Mouse (Mus musculus) midbrain, embryonic 16.5 days (tissue): ENCODE measurements around the gene Grpel1. TPM values are rescaled to one million over a fixed set of nuclear protein-coding genes. Genes with fewer than 3 reads are reported as not detected.
A peak's percentile ranks its signal among the peaks of the same experiment; 100 is the strongest.

Source experiments
- ATAC-seq: fragments of 200-750 bp; cut with Nextera tagmentation; 2 replicates; pipeline ENCODE4 v1.8.0; 2017; ENCODE audit warnings: moderate TSS enrichment
- H3K27ac ChIP-seq: fragments of 300-500 bp; sonication (generic); 2 replicates; pipeline ENCODE4 v1.5.1; 2014; ENCODE audit warnings: mild to moderate bottlenecking, low read length, mixed read lengths
- H3K27me3 ChIP-seq: fragments of 300-500 bp; sonication (generic); 2 replicates; pipeline ENCODE4 v1.6.1; 2014; ENCODE audit warnings: low read depth, low read length, mixed read lengths; ENCODE audit not compliant: control insufficient read depth, insufficient read depth
- H3K36me3 ChIP-seq: fragments of 300-500 bp; sonication (generic); 2 replicates; pipeline ENCODE4 v1.6.1; 2014; ENCODE audit warnings: mild to moderate bottlenecking, low read length, moderate library complexity, mixed read lengths; ENCODE audit not compliant: control insufficient read depth, insufficient read depth
- H3K4me1 ChIP-seq: fragments of 300-500 bp; sonication (generic); 2 replicates; pipeline ENCODE4 v1.6.1; 2014; ENCODE audit warnings: mild to moderate bottlenecking, low read length, mixed read lengths; ENCODE audit not compliant: control insufficient read depth, insufficient read depth
- H3K4me2 ChIP-seq: fragments of 300-500 bp; sonication (generic); 2 replicates; pipeline ENCODE4 v1.6.1; 2014; ENCODE audit warnings: mild to moderate bottlenecking, low read length, mixed read lengths
- H3K4me3 ChIP-seq: fragments of 300-500 bp; sonication (generic); 2 replicates; pipeline ENCODE4 v1.5.1; 2014; ENCODE audit warnings: low read depth, mild to moderate bottlenecking, low read length, moderate library complexity, mixed read lengths
- H3K9ac ChIP-seq: fragments of 300-500 bp; sonication (generic); 2 replicates; pipeline ENCODE4 v1.6.1; 2014; ENCODE audit warnings: low read depth, low read length, mixed read lengths
- H3K9me3 ChIP-seq: fragments of 300-500 bp; sonication (generic); replicated peaks from 2 replicates; pipeline ENCODE4 v1.6.1; 2014; ENCODE audit warnings: mild to moderate bottlenecking, low read length, mixed read lengths; ENCODE audit not compliant: control insufficient read depth, poor library complexity, severe bottlenecking
- WGBS: fragments of 180-500 bp; shearing (Covaris S2); extraction: QIAGEN DNeasy Blood & Tissue Kit; methylation state at CpG from one replicate; pipeline ENCODE4 v1.1.7; 2014; 5-methylcytosine and 5-hydroxymethylcytosine counted together
- polyA plus RNA-seq: library from polyadenylated mRNA; unstranded; fragments of >200 nt; fragmentation: Nextera tagmentation; extraction: Ambion mirVana; gene quantifications from 2 replicates; pipeline ENCODE4 v1.2.1, GENCODE M21; 2015

The Grpel1 gene
- polyA plus RNA-seq, 1 experiment from 2014 or later: 42.9 TPM

GRCm38 (mm10) chr5:36452821-36453220 is 12.0 kb upstream of the Grpel1 start:
- no peaks in the 10 kb centered on the region for H3K36me3 ChIP-seq
- H3K4me3 ChIP-seq: no peak overlapping the region
- no peaks in the 10 kb centered on the region for H3K4me1 ChIP-seq
- no peaks in the 10 kb centered on the region for H3K9me3 ChIP-seq
- no peak overlapping the region for H3K9ac ChIP-seq
- no peak overlapping the region for H3K4me2 ChIP-seq
- H3K27ac ChIP-seq: no peak overlapping the region
- H3K27me3 ChIP-seq: no peaks in the 10 kb centered on the region
- no peak for ATAC-seq
- WGBS: 83% methylated on average over 6 of the region's 6 CpGs

GRCm38 (mm10) chr5:36457706-36458105 is 7.1 kb upstream of the Grpel1 start:
- no peak overlapping the region for H3K9ac ChIP-seq
- no peak for ATAC-seq
- H3K4me1 ChIP-seq: no peaks in the 10 kb centered on the region
- no peak overlapping the region for H3K4me2 ChIP-seq
- 87% methylated on average over 4 of the region's 4 CpGs for WGBS
- no peaks in the 10 kb centered on the region for H3K9me3 ChIP-seq
- no peaks in the 10 kb centered on the region for H3K36me3 ChIP-seq
- no peak overlapping the region for H3K27ac ChIP-seq
- no peaks in the 10 kb centered on the region for H3K27me3 ChIP-seq
- no peak overlapping the region for H3K4me3 ChIP-seq

GRCm38 (mm10) chr5:36458926-36459325 is 5.9 kb upstream of the Grpel1 start:
- WGBS: 23% methylated on average over 4 of the region's 4 CpGs
- ATAC-seq: no peak
- no peaks in the 10 kb centered on the region for H3K9me3 ChIP-seq
- no peak overlapping the region for H3K4me2 ChIP-seq
- peaks cover 3% of the 10 kb centered on the region; the same call in 1 of the 2 replicates for H3K27me3 ChIP-seq
- H3K36me3 ChIP-seq: no peaks in the 10 kb centered on the region
- no peak overlapping the region for H3K9ac ChIP-seq
- no peak overlapping the region for H3K4me3 ChIP-seq
- peaks cover 1% of the 10 kb centered on the region for H3K4me1 ChIP-seq
- no peak overlapping the region for H3K27ac ChIP-seq

GRCm38 (mm10) chr5:36460712-36461111 is 4.1 kb upstream of the Grpel1 start:
- no peak for ATAC-seq
- peaks cover 3% of the 10 kb centered on the region; the same call in 1 of the 2 replicates for H3K27me3 ChIP-seq
- H3K9me3 ChIP-seq: no peaks in the 10 kb centered on the region
- 86% methylated on average over 2 of the region's 2 CpGs for WGBS
- peaks cover 8% of the 10 kb centered on the region for H3K4me1 ChIP-seq
- no peaks in the 10 kb centered on the region for H3K36me3 ChIP-seq
- no peak overlapping the region for H3K4me3 ChIP-seq
- no peak overlapping the region for H3K27ac ChIP-seq
- H3K9ac ChIP-seq: no peak overlapping the region
- H3K4me2 ChIP-seq: no peak overlapping the region

- no peaks in the 10 kb centered on the region for H3K9me3 ChIP-seq
- no peak overlapping the region for H3K4me3 ChIP-seq
- peaks cover 3% of the 10 kb centered on the region; the same call in 1 of the 2 replicates for H3K27me3 ChIP-seq
- H3K36me3 ChIP-seq: no peaks in the 10 kb centered on the region
- H3K4me1 ChIP-seq: peaks cover 13% of the 10 kb centered on the region
- no peak overlapping the region for H3K27ac ChIP-seq
- no peak for ATAC-seq
- 74% methylated on average over 2 of the region's 2 CpGs for WGBS
- H3K4me2 ChIP-seq: no peak overlapping the region
- H3K9ac ChIP-seq: no peak overlapping the region
Observed at GRCm38 (mm10) chr5:36461231-36461630, 3.6 kb upstream of the Grpel1 start.

- Histone ChIP-seq H3K4me3 (no peak overlapping the region), H3K9ac (no peak overlapping the region), H3K4me2 (no peak overlapping the region), H3K4me1 (peaks cover 17% of the 10 kb centered on the region), H3K27me3 (peaks cover 3% of the 10 kb centered on the region; the same call in 1 of the 2 replicates), H3K36me3 (no peaks in the 10 kb centered on the region), H3K27ac (no peak overlapping the region), H3K9me3 (no peaks in the 10 kb centered on the region)
- 21% methylated on average over 7 of the region's 7 CpGs for WGBS
- ATAC-seq: no peak
Observed at GRCm38 (mm10) chr5:36462810-36463209, 2.0 kb upstream of the Grpel1 start.

- H3K36me3 ChIP-seq: no peaks in the 10 kb centered on the region
- no peak overlapping the region for H3K4me3 ChIP-seq
- no peak overlapping the region for H3K4me2 ChIP-seq
- H3K4me1 ChIP-seq: peaks cover 17% of the 10 kb centered on the region
- H3K9me3 ChIP-seq: no peaks in the 10 kb centered on the region
- WGBS: 8% methylated on average over 5 of the region's 5 CpGs
- H3K27me3 ChIP-seq: peaks cover 3% of the 10 kb centered on the region; the same call in 1 of the 2 replicates
- no peak for ATAC-seq
- H3K9ac ChIP-seq: no peak overlapping the region
- H3K27ac ChIP-seq: no peak overlapping the region
Observed at GRCm38 (mm10) chr5:36463391-36463790, 1.4 kb upstream of the Grpel1 start.

GRCm38 (mm10) chr5:36465889-36466288 is 1.1 kb downstream of the Grpel1 start:
- H3K9ac ChIP-seq: peak overlapping the region; percentile 89
- H3K27ac ChIP-seq: no peak overlapping the region
- peaks cover 11% of the 10 kb centered on the region for H3K36me3 ChIP-seq
- peaks cover 3% of the 10 kb centered on the region; the same call in 1 of the 2 replicates for H3K27me3 ChIP-seq
- no peaks in the 10 kb centered on the region for H3K9me3 ChIP-seq
- peak overlapping the region; percentile 77 for H3K4me3 ChIP-seq
- no peak for ATAC-seq
- 38% methylated on average over 8 of the region's 8 CpGs for WGBS
- H3K4me2 ChIP-seq: peak overlapping the region; percentile 91
- peaks cover 17% of the 10 kb centered on the region for H3K4me1 ChIP-seq

- Histone ChIP-seq H3K9ac (no peak overlapping the region), H3K4me3 (no peak overlapping the region), H3K27me3 (no peaks in the 10 kb centered on the region), H3K4me2 (no peak overlapping the region), H3K9me3 (no peaks in the 10 kb centered on the region), H3K27ac (no peak overlapping the region), H3K4me1 (peaks cover 4% of the 10 kb centered on the region), H3K36me3 (peaks cover 31% of the 10 kb centered on the region)
- WGBS: 93% methylated on average over 8 of the region's 8 CpGs
- no peak for ATAC-seq
Observed at GRCm38 (mm10) chr5:36471206-36471605, 6.4 kb downstream of the Grpel1 start.
